Mouse (Mus musculus): ENCODE measurements around the gene Ermap. TPM values are rescaled to one million over a fixed set of nuclear protein-coding genes. Genes with fewer than 3 reads are reported as not detected.

Ermap gene
- polyA plus RNA-seq, 1 experiment from 2014 or later, result 1.3 TPM

DNA sequence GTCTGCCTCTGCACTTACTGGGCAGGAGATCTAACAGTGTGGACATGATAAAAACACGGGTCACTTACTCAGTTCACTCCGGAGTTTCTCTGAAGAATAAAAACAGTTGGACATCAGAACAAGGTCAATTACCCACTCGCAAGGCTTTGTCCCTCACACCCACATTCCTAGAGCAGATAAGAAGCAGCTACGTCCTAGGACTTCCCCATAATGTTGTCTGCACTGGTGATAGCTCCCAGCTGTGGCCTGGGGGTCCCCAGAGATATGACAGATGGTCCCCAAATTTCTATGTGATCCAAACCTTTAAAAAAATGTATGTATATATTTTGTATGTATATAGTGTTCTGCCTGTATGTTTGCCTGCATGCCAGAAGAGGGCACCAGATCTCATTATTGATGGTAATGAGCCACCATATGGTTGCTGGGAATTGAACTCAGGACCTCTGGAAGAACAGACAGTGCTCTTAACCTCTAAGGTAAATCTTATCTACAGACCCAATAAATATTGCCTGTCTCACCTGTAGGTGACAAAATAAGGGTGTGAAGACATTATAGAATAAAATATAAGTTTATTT is 9.6 kb downstream of the Ermap start:
- no peak for ATAC-seq (replicated peaks)
- Histone ChIP-seq H3K27ac (no peak overlapping the region), H3K9me3 (no peaks in the 10 kb centered on the region), H3K36me3 (replicated peaks) (no peaks in the 10 kb centered on the region), H3K4me3 (no peak overlapping the region), H3K27me3 (replicated peaks) (no peaks in the 10 kb centered on the region), H3K4me1 (no peaks in the 10 kb centered on the region), H3K4me2 (no peak overlapping the region), H3K9ac (no peak overlapping the region)
- 63% methylated on average over 4 of the region's 4 CpGs for WGBS

GRCm38 (mm10) chr4:119178331-119178730 is 11.5 kb downstream of the Ermap start:
- H3K4me2 ChIP-seq, result no peak overlapping the region
- no peaks in the 10 kb centered on the region for H3K27me3 ChIP-seq (replicated peaks)
- no peaks in the 10 kb centered on the region for H3K36me3 ChIP-seq (replicated peaks)
- no peak overlapping the region for H3K27ac ChIP-seq
- no peak overlapping the region for H3K4me3 ChIP-seq
- WGBS, result 86% methylated on average over 18 of the region's 18 CpGs
- no peak overlapping the region for H3K9ac ChIP-seq
- H3K9me3 ChIP-seq, result no peaks in the 10 kb centered on the region
- peaks cover 4% of the 10 kb centered on the region for H3K4me1 ChIP-seq
- no peak for ATAC-seq (replicated peaks)

- Histone ChIP-seq H3K27ac (no peak overlapping the region), H3K4me3 (no peak overlapping the region), H3K9ac (no peak overlapping the region), H3K4me2 (no peak overlapping the region), H3K27me3 (replicated peaks) (no peaks in the 10 kb centered on the region), H3K36me3 (replicated peaks) (no peaks in the 10 kb centered on the region), H3K9me3 (no peaks in the 10 kb centered on the region), H3K4me1 (peaks cover 10% of the 10 kb centered on the region)
- no peak for ATAC-seq (replicated peaks)
- WGBS, result 78% methylated on average over 5 of the region's 5 CpGs
Measured at GRCm38 (mm10) chr4:119177702-119178101, 12.1 kb downstream of the Ermap start.

DNA sequence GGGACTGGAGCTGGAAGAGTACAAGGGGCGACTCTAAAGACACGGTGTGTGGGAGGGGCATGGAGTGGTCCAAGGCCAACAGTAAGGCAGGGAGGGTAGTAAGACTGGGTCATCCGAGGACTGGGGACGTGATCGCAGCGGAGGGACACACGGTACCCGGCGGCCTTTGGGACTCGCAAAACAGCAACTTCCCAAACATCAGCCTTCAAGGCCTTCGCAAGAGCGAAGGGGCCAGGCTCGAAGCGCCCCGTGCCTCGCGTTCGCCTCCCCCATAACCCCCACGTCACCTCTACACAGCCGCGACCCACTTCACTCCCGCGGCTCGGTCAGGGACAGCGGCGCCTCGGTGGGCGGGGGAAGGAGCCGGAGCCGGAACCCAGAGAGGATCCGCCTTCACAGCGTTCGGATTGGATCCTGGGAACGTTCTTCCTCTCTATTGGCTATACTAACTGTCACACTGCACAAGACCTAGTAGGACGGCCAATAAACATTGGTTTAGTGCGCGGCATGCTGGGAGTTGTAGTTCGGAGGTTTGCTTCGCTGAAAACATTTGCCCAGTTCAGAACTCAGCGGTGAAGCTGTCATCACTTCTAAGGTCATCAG is 15.9 kb downstream of the Ermap start, which contains the start of gene Zfp691:
Gene Zfp691 (minus strand): TSS at position 345 of the 603 bp plus-strand sequence.
- H3K4me2 ChIP-seq, result peak within 1 kb of the TSS; percentile 79
- H3K9me3 ChIP-seq, result no peaks in the 10 kb centered on the region
- peaks cover 20% of the 10 kb centered on the region for H3K4me1 ChIP-seq
- ATAC-seq (replicated peaks), result peak; percentile 100
- peak within 1 kb of the TSS; percentile 93 for H3K4me3 ChIP-seq
- H3K27me3 ChIP-seq (replicated peaks), result no peaks in the 10 kb centered on the region
- no peaks in the 10 kb centered on the region for H3K36me3 ChIP-seq (replicated peaks)
- under 1% methylated on average over 40 of the region's 40 CpGs for WGBS
- H3K27ac ChIP-seq, result peak within 1 kb of the TSS; percentile 77
- H3K9ac ChIP-seq, result peak within 1 kb of the TSS; percentile 71

DNA sequence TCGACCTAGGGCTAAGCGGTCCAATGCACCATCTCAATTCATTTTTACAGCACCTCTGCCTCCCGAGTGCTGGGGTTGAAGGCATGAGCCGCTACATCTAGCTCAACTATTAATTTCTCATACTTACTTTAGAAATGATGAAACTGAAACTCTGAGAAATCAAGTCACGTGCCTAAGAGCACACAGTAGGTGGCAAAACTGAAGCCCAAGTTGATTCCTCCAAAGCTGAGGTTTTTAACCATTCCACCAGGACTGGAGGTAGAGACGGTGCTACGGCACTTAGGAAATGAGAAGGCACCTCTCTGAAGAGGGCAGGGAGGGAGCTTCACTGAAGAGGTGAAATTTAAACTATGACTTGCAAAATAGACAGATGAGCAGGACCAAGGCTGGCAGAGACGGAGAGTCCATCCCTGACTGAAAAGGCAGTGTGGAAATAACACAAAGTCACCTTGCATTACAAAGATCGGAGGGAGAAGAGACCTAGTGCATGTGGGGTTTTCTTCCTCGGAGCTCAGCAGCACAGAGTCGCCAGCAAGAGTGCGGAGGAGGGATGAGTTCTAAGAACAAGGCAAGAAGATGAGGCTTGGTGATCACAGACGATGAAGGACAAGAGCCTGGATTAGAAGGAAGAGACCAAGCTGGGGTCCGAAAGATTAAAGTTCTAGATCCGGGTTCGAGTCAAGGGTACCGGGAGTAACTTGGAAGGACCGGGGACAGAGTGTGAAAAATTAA is 16.7 kb downstream of the Ermap start:
- no peak for ATAC-seq (replicated peaks)
- H3K27ac ChIP-seq, result peak overlapping the region; percentile 77
- H3K4me1 ChIP-seq, result peaks cover 20% of the 10 kb centered on the region

GRCm38 (mm10) chr4:119167663-119168062 is 22.1 kb downstream of the Ermap start:
- 4% methylated on average over 4 of the region's 4 CpGs for WGBS
- Histone ChIP-seq H3K9ac (no peak overlapping the region), H3K27ac (no peak overlapping the region), H3K4me2 (no peak overlapping the region), H3K4me1 (peaks cover 10% of the 10 kb centered on the region), H3K9me3 (no peaks in the 10 kb centered on the region), H3K36me3 (replicated peaks) (no peaks in the 10 kb centered on the region), H3K27me3 (replicated peaks) (no peaks in the 10 kb centered on the region), H3K4me3 (no peak overlapping the region)
- peak; percentile 61 for ATAC-seq (replicated peaks)

More for the DNA sequence above, 16.7 kb downstream of the Ermap start:
- Histone ChIP-seq H3K9ac (peak overlapping the region; percentile 71), H3K36me3 (replicated peaks) (no peaks in the 10 kb centered on the region), H3K27me3 (replicated peaks) (no peaks in the 10 kb centered on the region), H3K4me3 (peak overlapping the region; percentile 93), H3K4me2 (peak overlapping the region; percentile 79), H3K9me3 (no peaks in the 10 kb centered on the region)
- WGBS, result 37% methylated on average over 18 of the region's 18 CpGs

DNA sequence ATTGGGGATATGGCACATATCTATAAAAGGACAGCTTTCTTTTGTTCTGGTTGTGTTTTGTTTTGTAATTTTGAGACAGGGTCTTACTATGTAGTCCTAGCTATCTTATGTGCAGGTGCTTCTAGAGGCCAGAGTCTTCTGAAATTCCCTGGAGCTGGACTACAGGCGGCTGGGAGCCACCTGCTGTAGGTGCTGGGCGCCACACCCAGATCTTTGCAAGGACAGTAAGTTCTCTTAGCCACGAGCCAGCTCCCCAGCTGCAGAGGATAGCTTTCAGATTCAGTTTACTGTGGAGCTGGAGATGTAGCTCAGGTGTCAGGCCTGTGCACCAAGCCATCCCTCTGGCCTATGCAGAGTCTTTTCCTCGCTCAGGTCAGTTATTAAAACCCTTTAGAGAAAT is 22.7 kb downstream of the Ermap start:
- WGBS, result 85% methylated on average over 4 of the region's 4 CpGs
- no peaks in the 10 kb centered on the region for H3K36me3 ChIP-seq (replicated peaks)
- H3K4me2 ChIP-seq, result no peak overlapping the region
- no peaks in the 10 kb centered on the region for H3K27me3 ChIP-seq (replicated peaks)
- no peak overlapping the region for H3K4me3 ChIP-seq
- H3K9ac ChIP-seq, result no peak overlapping the region
- H3K9me3 ChIP-seq, result no peaks in the 10 kb centered on the region
- H3K4me1 ChIP-seq, result 0 out of 2 replicates have a peak, but pooled peaks cover 4% of the 10 kb centered on the region
- ATAC-seq (replicated peaks), result no peak
- H3K27ac ChIP-seq, result no peak overlapping the region

DNA sequence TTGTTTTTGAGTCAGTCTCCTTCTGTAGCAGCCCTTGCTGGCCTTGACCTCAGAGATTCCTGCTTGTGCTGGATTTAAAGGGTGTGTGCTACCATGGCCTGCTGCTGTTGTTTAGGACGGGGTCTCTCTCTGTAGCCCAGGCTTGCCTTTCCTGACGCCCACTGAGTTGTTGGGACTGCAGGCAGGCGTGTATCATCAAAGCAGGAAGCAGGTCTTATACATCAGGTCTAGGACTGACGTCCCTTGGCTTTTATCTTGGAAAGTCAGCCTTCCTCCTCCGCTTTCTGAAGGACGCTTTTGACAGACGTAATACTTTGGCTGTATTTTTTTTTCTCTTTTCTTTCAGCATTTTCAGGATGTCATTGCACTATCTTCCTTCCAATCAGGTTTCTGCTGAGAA is 23.9 kb downstream of the Ermap start:
- 78% methylated on average over 7 of the region's 7 CpGs for WGBS

DNA sequence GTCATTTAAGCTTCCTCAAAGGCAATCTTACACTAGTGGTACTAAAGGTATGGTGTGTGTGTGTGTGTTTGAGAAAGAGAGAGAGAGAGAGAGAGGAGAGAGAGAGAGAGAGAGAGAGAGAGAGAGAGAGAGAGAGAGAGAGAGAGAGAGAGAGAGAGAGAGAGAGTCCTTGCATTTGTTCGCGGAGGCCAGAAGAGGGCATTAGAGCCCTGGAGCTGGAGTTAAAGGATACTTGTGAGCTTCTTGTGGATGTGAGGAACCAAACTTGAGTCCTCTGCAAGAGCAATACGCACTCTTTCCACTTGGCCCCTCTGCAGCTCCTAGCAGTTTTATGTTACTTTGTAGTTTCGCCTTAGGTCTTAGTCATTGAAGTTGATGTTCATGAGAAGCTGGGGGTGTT is 26.8 kb downstream of the Ermap start:
- no peak overlapping the region for H3K4me2 ChIP-seq
- WGBS, result 87% methylated on average over 4 of the region's 4 CpGs
- no peak overlapping the region for H3K4me3 ChIP-seq
- no peak for ATAC-seq (replicated peaks)
- H3K27me3 ChIP-seq (replicated peaks), result no peaks in the 10 kb centered on the region
- H3K9ac ChIP-seq, result no peak overlapping the region
- H3K9me3 ChIP-seq, result no peaks in the 10 kb centered on the region
- no peaks in the 10 kb centered on the region for H3K36me3 ChIP-seq (replicated peaks)
- H3K4me1 ChIP-seq, result no peaks in the 10 kb centered on the region
- H3K27ac ChIP-seq, result no peak overlapping the region

More for the DNA sequence above, 23.9 kb downstream of the Ermap start:
- no peak overlapping the region for H3K4me2 ChIP-seq
- no peaks in the 10 kb centered on the region for H3K36me3 ChIP-seq (replicated peaks)
- H3K4me3 ChIP-seq, result no peak overlapping the region
- no peak overlapping the region for H3K9ac ChIP-seq
- no peaks in the 10 kb centered on the region for H3K4me1 ChIP-seq
- no peaks in the 10 kb centered on the region for H3K27me3 ChIP-seq (replicated peaks)
- H3K27ac ChIP-seq, result no peak overlapping the region
- H3K9me3 ChIP-seq, result no peaks in the 10 kb centered on the region
- ATAC-seq (replicated peaks), result no peak

- Histone ChIP-seq H3K9ac (no peak overlapping the region), H3K4me1 (no peaks in the 10 kb centered on the region), H3K9me3 (no peaks in the 10 kb centered on the region), H3K27ac (no peak overlapping the region), H3K36me3 (replicated peaks) (no peaks in the 10 kb centered on the region), H3K4me2 (no peak overlapping the region), H3K27me3 (replicated peaks) (no peaks in the 10 kb centered on the region), H3K4me3 (no peak overlapping the region)
- WGBS, result 70% methylated on average over 3 of the region's 3 CpGs
- no peak for ATAC-seq (replicated peaks)
Measured at GRCm38 (mm10) chr4:119161358-119161757, 28.5 kb downstream of the Ermap start.

DNA sequence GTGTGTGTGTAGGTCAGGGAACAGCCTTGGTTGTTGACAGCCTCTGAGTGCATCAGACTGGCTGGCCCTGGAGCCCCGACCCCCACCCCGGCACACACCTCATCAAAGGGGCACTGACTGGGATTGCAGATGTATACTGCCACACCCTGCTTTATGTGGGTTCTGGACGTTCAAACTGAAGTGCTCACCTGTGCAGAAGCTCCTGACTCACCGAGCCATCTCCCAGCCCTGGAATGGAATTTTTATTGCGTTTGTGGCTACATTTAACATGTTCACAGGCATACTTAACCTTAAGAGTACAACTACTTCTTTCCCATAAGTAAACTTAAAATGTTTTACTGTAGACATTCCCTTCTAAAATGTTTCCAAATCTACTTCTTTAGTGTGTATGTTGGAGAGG is 31.9 kb downstream of the Ermap start:
- Histone ChIP-seq H3K36me3 (replicated peaks) (no peaks in the 10 kb centered on the region), H3K9ac (no peak overlapping the region), H3K9me3 (no peaks in the 10 kb centered on the region), H3K27ac (no peak overlapping the region), H3K4me3 (no peak overlapping the region), H3K27me3 (replicated peaks) (no peaks in the 10 kb centered on the region), H3K4me2 (no peak overlapping the region), H3K4me1 (no peaks in the 10 kb centered on the region)
- WGBS, result 89% methylated on average over 5 of the region's 5 CpGs
- no peak for ATAC-seq (replicated peaks)

DNA sequence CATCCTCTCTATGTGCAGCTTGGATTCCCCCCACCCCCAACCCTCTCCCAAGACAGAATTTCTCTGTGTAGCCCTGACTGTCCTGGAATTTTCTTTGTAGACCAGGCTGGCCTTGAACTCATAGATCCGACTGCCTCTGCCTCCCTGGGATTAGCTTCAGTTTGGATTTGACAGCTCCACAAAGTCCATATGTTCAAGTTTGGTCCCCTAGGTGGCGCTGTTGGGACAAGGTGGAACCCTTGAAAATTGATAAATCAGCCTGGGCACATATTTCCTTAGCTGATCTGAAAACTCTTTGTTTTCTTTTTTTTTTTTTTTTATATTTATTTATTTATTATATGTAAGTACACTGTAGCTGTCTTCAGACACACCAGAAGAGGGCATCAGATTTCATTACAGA is 32.6 kb downstream of the Ermap start:
- Histone ChIP-seq H3K27me3 (replicated peaks) (no peaks in the 10 kb centered on the region), H3K9me3 (no peaks in the 10 kb centered on the region), H3K36me3 (replicated peaks) (no peaks in the 10 kb centered on the region), H3K4me3 (no peak overlapping the region), H3K27ac (no peak overlapping the region), H3K9ac (no peak overlapping the region), H3K4me2 (no peak overlapping the region), H3K4me1 (no peaks in the 10 kb centered on the region)
- 30% methylated on average over 2 of the region's 2 CpGs for WGBS
- ATAC-seq (replicated peaks), result no peak

All from midbrain, embryonic 15.5 days (tissue).